Comparison of ENCODE assay signal across 9 mouse cellular contexts in genomic region chr19:18420381-18420785, GRCm38 (mm10).
DNase-seq lines count a peak whose midpoint lies in the region; ATAC-seq lines count a peak whose summit lies in the region.
"Had no signal": no experiment of that assay in that cellular context is flagged by ENCODE, and none has a peak within 500 bp of the region (broad histone marks: within the 10 kb centered on the region; RNA-seq: fewer than 3 reads in every experiment).

No protein-coding gene starts in this region.

- H3K4me2 ChIP-seq in midbrain, embryonic 14.5 days (ENCODE audit: low read length) = no peak overlapping the region
- no peak overlapping the region for H3K4me2 ChIP-seq in kidney, embryonic 16.5 days (replicated peaks; ENCODE audit: low read depth, low read length)
- no peak overlapping the region for H3K4me2 ChIP-seq in hindbrain, embryonic 16.5 days (ENCODE audit: low read length)
- H3K4me2 ChIP-seq: liver, embryonic 13.5 days had no signal

- no peak overlapping the region for H3K4me3 ChIP-seq in midbrain, embryonic 10.5 days
- no peak overlapping the region for H3K4me3 ChIP-seq in midbrain, embryonic 14.5 days (replicated peaks; ENCODE audit: low read depth, low read length)
- no peak overlapping the region for H3K4me3 ChIP-seq in kidney, embryonic 16.5 days (ENCODE audit: low read length)
- no peak overlapping the region for H3K4me3 ChIP-seq in heart, embryonic 10.5 days
- no peak overlapping the region for H3K4me3 ChIP-seq in hindbrain, embryonic 16.5 days (ENCODE audit: low read length)
- H3K4me3 ChIP-seq: liver, embryonic 13.5 days had no signal

- ATAC-seq in midbrain, embryonic 14.5 days (ENCODE audit: low FRiP score, low TSS enrichment) = no peak
- ATAC-seq in kidney, embryonic 16.5 days (ENCODE audit: low FRiP score, low TSS enrichment) = peak; percentile 78; the same call in 1 of the 2 replicates
- ATAC-seq in hindbrain, embryonic 16.5 days = no peak

- H3K4me1 ChIP-seq in midbrain, embryonic 10.5 days = no peaks in the 10 kb centered on the region
- H3K4me1 ChIP-seq in midbrain, embryonic 14.5 days (ENCODE audit: control insufficient read depth, insufficient read depth, low read length) = no peaks in the 10 kb centered on the region
- no peaks in the 10 kb centered on the region for H3K4me1 ChIP-seq in kidney, embryonic 16.5 days (ENCODE audit: insufficient read depth, low read length)
- H3K4me1 ChIP-seq in heart, embryonic 10.5 days = no peaks in the 10 kb centered on the region
- no peaks in the 10 kb centered on the region for H3K4me1 ChIP-seq in hindbrain, embryonic 16.5 days (ENCODE audit: control insufficient read depth, insufficient read depth, low read depth, low read length)
- H3K4me1 ChIP-seq: liver, embryonic 13.5 days had no signal

- H3K27ac ChIP-seq in midbrain, embryonic 10.5 days (replicated peaks) = no peak overlapping the region
- H3K27ac ChIP-seq in midbrain, embryonic 14.5 days (replicated peaks; ENCODE audit: low read depth, low read length) = no peak overlapping the region
- H3K27ac ChIP-seq in kidney, embryonic 16.5 days (ENCODE audit: low read length) = no peak overlapping the region
- H3K27ac ChIP-seq in heart, embryonic 10.5 days = no peak overlapping the region
- no peak overlapping the region for H3K27ac ChIP-seq in hindbrain, embryonic 16.5 days (ENCODE audit: low read depth, low read length)
- H3K27ac ChIP-seq: liver, embryonic 13.5 days had no signal

- H3K9me3 ChIP-seq in midbrain, embryonic 10.5 days (replicated peaks) = no peaks in the 10 kb centered on the region
- no peaks in the 10 kb centered on the region for H3K9me3 ChIP-seq in midbrain, embryonic 14.5 days (ENCODE audit: control insufficient read depth, low read length)
- no peaks in the 10 kb centered on the region for H3K9me3 ChIP-seq in kidney, embryonic 16.5 days (ENCODE audit: low read length)
- no peaks in the 10 kb centered on the region for H3K9me3 ChIP-seq in heart, embryonic 10.5 days
- no peaks in the 10 kb centered on the region for H3K9me3 ChIP-seq in hindbrain, embryonic 16.5 days (ENCODE audit: control insufficient read depth, low read length)
- H3K9me3 ChIP-seq: liver, embryonic 13.5 days had no signal

- H3K36me3 ChIP-seq in midbrain, embryonic 10.5 days = no peaks in the 10 kb centered on the region
- no peaks in the 10 kb centered on the region for H3K36me3 ChIP-seq in midbrain, embryonic 14.5 days (ENCODE audit: control insufficient read depth, insufficient read depth, low read length)
- no peaks in the 10 kb centered on the region for H3K36me3 ChIP-seq in kidney, embryonic 16.5 days (ENCODE audit: insufficient read depth, low read length)
- H3K36me3 ChIP-seq in heart, embryonic 10.5 days = no peaks in the 10 kb centered on the region
- no peaks in the 10 kb centered on the region for H3K36me3 ChIP-seq in hindbrain, embryonic 16.5 days (ENCODE audit: control insufficient read depth, insufficient read depth, low read length)
- H3K36me3 ChIP-seq: liver, embryonic 13.5 days had no signal

- DNase-seq in midbrain, embryonic 10.5 days (ENCODE audit: low spot score) = peak; percentile 21
- DNase-seq in midbrain, embryonic 14.5 days = no peak
- DNase-seq in cerebellum, postnatal 36 days = peak; percentile 80 to 81
- DNase-seq in retina, postnatal 1 day = peak; percentile 43
- no peak for DNase-seq in thymus, postnatal 10 days (ENCODE audit: low spot score in 2 of 2)
- no peak for DNase-seq in heart, embryonic 10.5 days (ENCODE audit: low spot score)
- DNase-seq: liver, embryonic 13.5 days had no signal

- no peak overlapping the region for H3K9ac ChIP-seq in midbrain, embryonic 14.5 days (replicated peaks; ENCODE audit: low read length)
- H3K9ac ChIP-seq in kidney, embryonic 16.5 days (replicated peaks; ENCODE audit: low read length) = no peak overlapping the region
- H3K9ac ChIP-seq in hindbrain, embryonic 16.5 days (ENCODE audit: low read depth, low read length) = no peak overlapping the region
- H3K9ac ChIP-seq: liver, embryonic 13.5 days had no signal

- no peaks in the 10 kb centered on the region for H3K27me3 ChIP-seq in midbrain, embryonic 10.5 days (ENCODE audit: low read depth, poor library complexity, severe bottlenecking)
- no peaks in the 10 kb centered on the region for H3K27me3 ChIP-seq in midbrain, embryonic 14.5 days (ENCODE audit: control insufficient read depth, insufficient read depth, low read length)
- H3K27me3 ChIP-seq in kidney, embryonic 16.5 days (ENCODE audit: insufficient read depth, low read length) = no peaks in the 10 kb centered on the region
- H3K27me3 ChIP-seq in heart, embryonic 10.5 days (ENCODE audit: insufficient read depth, poor library complexity, severe bottlenecking) = no peaks in the 10 kb centered on the region
- no peaks in the 10 kb centered on the region for H3K27me3 ChIP-seq in hindbrain, embryonic 16.5 days (replicated peaks; ENCODE audit: control insufficient read depth, insufficient read depth, low read length)
- H3K27me3 ChIP-seq: liver, embryonic 13.5 days had no signal

- WGBS in midbrain, embryonic 10.5 days = 70% methylated on average over 9 of the region's 9 CpGs
- 71% methylated on average over 9 of the region's 9 CpGs for WGBS in midbrain, embryonic 14.5 days
- 35% methylated on average over 9 of the region's 9 CpGs for WGBS in kidney, embryonic 16.5 days
- WGBS in heart, embryonic 10.5 days = 44% methylated on average over 9 of the region's 9 CpGs
- WGBS in hindbrain, embryonic 16.5 days = 61% methylated on average over 9 of the region's 9 CpGs

Comparison
In these comparisons a context has a peak if more than half of its experiments do, and no peak if none do; other contexts are left out.
1. DNase-seq: peak in midbrain, embryonic 10.5 days (single experiment), cerebellum, postnatal 36 days (2 of 2) and retina, postnatal 1 day (single experiment); none in midbrain, embryonic 14.5 days (single experiment), thymus, postnatal 10 days (0 of 2) and heart, embryonic 10.5 days (single experiment).